Mouse (Mus musculus) ES-Bruce4 (cell line): ENCODE measurements around the gene Rad54l2.

ENCODE experiments used
- CTCF ChIP-seq: IDR thresholded peaks from one replicate; pipeline ENCODE4 v1.8.1; 2011; ENCODE audit warnings: low read depth, low read length
- POLR2A ChIP-seq: IDR thresholded peaks from one replicate; pipeline ENCODE4 v1.8.1; 2011; ENCODE audit warnings: low read length; ENCODE audit not compliant: insufficient read depth

DNA sequence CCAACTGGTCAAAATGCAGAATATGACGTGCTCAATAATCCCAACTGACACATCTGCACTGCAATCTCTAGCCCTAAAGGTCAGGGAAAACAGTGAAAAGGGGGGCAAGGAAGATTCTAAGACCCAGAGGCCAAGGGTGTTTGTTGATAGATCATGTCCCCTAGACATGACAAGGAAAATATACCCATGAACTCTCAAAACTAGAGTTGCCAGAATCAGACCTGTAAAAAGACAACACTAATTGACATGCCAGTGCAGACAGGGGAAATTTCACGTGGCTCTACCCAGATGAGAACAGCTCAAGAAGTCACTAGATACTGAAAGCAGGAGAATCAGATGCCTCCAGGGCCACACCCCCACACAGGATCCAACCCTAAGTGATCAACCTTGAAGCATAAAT lies 55.3 kb downstream of the Rad54l2 start:
- TF ChIP-seq POLR2A (no peak), CTCF (no peak)
